Mouse (Mus musculus) limb, embryonic 10.5 days (tissue): ENCODE data around the gene Stxbp6. TPM values are rescaled to one million over a fixed set of nuclear protein-coding genes. Genes with fewer than 3 reads are reported as not detected.
"Not testable (repeated sequence)": the region's sequence is repeated elsewhere in the genome, so short reads cannot be mapped to it uniquely, and the experiment has no call there.

ENCODE experiments used
- DNase-seq: peaks from one replicate; pipeline ENCODE4 v3.0.0-alpha.2; 2017; ENCODE audit warnings: low spot score
- H3K27ac ChIP-seq: fragments of 300-500 bp; sonication (generic); 2 replicates; pipeline ENCODE4 v1.5.1; 2016; ENCODE audit warnings: mild to moderate bottlenecking
- H3K27me3 ChIP-seq: fragments of 300-500 bp; sonication (generic); 2 replicates; pipeline ENCODE4 v1.6.1; 2016; ENCODE audit warnings: low read depth, mild to moderate bottlenecking; ENCODE audit not compliant: poor library complexity, severe bottlenecking
- H3K36me3 ChIP-seq: fragments of 300-500 bp; sonication (generic); 2 replicates; pipeline ENCODE4 v1.6.1; 2016; ENCODE audit warnings: mild to moderate bottlenecking, moderate library complexity
- H3K4me1 ChIP-seq: fragments of 300-500 bp; sonication (generic); 2 replicates; pipeline ENCODE4 v1.6.1; 2016
- H3K4me3 ChIP-seq: fragments of 300-500 bp; sonication (generic); 2 replicates; pipeline ENCODE4 v1.5.1; 2016; ENCODE audit warnings: mild to moderate bottlenecking, moderate library complexity
- H3K9me3 ChIP-seq: fragments of 300-500 bp; sonication (generic); replicated peaks from 2 replicates; pipeline ENCODE4 v1.6.1; 2016; ENCODE audit warnings: mild to moderate bottlenecking
- WGBS: fragments of 180-500 bp; shearing (Covaris S2); methylation state at CpG from one replicate; pipeline ENCODE4 v1.1.7; 2016; 5-methylcytosine and 5-hydroxymethylcytosine counted together
- polyA plus RNA-seq: library from polyadenylated mRNA; unstranded; fragments of >200 nt; fragmentation: Nextera tagmentation; extraction: Ambion mirVana; gene quantifications from 2 replicates; pipeline ENCODE4 v1.2.1, GENCODE M21; 2016

The Stxbp6 gene
- 12.5 and 12.8 TPM in 2 replicates for polyA plus RNA-seq

- peaks cover 15% of the 10 kb centered on the region; the same call in 1 of the 2 replicates for H3K27me3 ChIP-seq
- H3K4me1 ChIP-seq, result peaks cover 24% of the 10 kb centered on the region
- 2% methylated on average over 20 of the region's 20 CpGs for WGBS
- no peaks in the 10 kb centered on the region for H3K36me3 ChIP-seq
- H3K27ac ChIP-seq, result peak within 1 kb of the TSS; percentile 95
- H3K4me3 ChIP-seq, result peak within 1 kb of the TSS; percentile 81
- no peaks in the 10 kb centered on the region for H3K9me3 ChIP-seq
- peak; percentile 50 for DNase-seq
Measured at GRCm38 (mm10) chr12:45074611-45075342, at the start of gene Stxbp6. Gene Stxbp6 (minus strand): TSS chr12:45074709.

- H3K9me3 ChIP-seq, H3K27me3 ChIP-seq, H3K27ac ChIP-seq, H3K4me1 ChIP-seq, H3K4me3 ChIP-seq, DNase-seq, H3K36me3 ChIP-seq: not testable (repeated sequence)
- WGBS, result 77% methylated on average over 2 of the region's 2 CpGs
Measured at GRCm38 (mm10) chr12:45102954-45103353, 28.4 kb upstream of the Stxbp6 start.

- Histone ChIP-seq H3K36me3 (no peaks in the 10 kb centered on the region), H3K4me1 (no peaks in the 10 kb centered on the region), H3K27me3 (no peaks in the 10 kb centered on the region), H3K9me3 (no peaks in the 10 kb centered on the region), H3K27ac (no peak overlapping the region), H3K4me3 (no peak overlapping the region)
- DNase-seq, result no peak
- WGBS, result 85% methylated on average over 2 of the region's 2 CpGs
Measured at GRCm38 (mm10) chr12:45093732-45094131, 19.2 kb upstream of the Stxbp6 start.

- DNase-seq, result no peak
- Histone ChIP-seq H3K4me1 (no peaks in the 10 kb centered on the region), H3K36me3 (no peaks in the 10 kb centered on the region), H3K27ac (no peak overlapping the region), H3K4me3 (no peak overlapping the region), H3K27me3 (no peaks in the 10 kb centered on the region), H3K9me3 (no peaks in the 10 kb centered on the region)
- WGBS, result 78% methylated on average over 3 of the region's 3 CpGs
Measured at GRCm38 (mm10) chr12:45092444-45092843, 17.9 kb upstream of the Stxbp6 start.

GRCm38 (mm10) chr12:45083145-45083475, 8.6 kb upstream of the Stxbp6 start:
- Histone ChIP-seq H3K36me3 (no peaks in the 10 kb centered on the region), H3K4me3 (no peak overlapping the region), H3K27me3 (no peaks in the 10 kb centered on the region), H3K9me3 (no peaks in the 10 kb centered on the region), H3K4me1 (no peaks in the 10 kb centered on the region), H3K27ac (no peak overlapping the region)
- WGBS, result 71% methylated on average over 1 of the region's 1 CpGs
- no peak for DNase-seq

- 83% methylated on average over 4 of the region's 4 CpGs for WGBS
- H3K9me3 ChIP-seq, result no peaks in the 10 kb centered on the region
Measured at GRCm38 (mm10) chr12:45082379-45083144, 8.1 kb upstream of the Stxbp6 start.

GRCm38 (mm10) chr12:45081617-45082016, 7.1 kb upstream of the Stxbp6 start:
- WGBS, result 76% methylated on average over 1 of the region's 1 CpGs
- DNase-seq, result no peak
- Histone ChIP-seq H3K36me3 (no peaks in the 10 kb centered on the region), H3K4me1 (no peaks in the 10 kb centered on the region), H3K27me3 (no peaks in the 10 kb centered on the region), H3K9me3 (no peaks in the 10 kb centered on the region), H3K4me3 (no peak overlapping the region), H3K27ac (no peak overlapping the region)

More at GRCm38 (mm10) chr12:45082379-45083144, 8.1 kb upstream of the Stxbp6 start:
- no peaks in the 10 kb centered on the region for H3K36me3 ChIP-seq
- DNase-seq, result no peak
- no peaks in the 10 kb centered on the region for H3K4me1 ChIP-seq
- H3K4me3 ChIP-seq, result no peak overlapping the region
- H3K27me3 ChIP-seq, result no peaks in the 10 kb centered on the region
- H3K27ac ChIP-seq, result no peak overlapping the region

- Histone ChIP-seq H3K4me1 (no peaks in the 10 kb centered on the region), H3K27ac (no peak overlapping the region), H3K27me3 (peaks cover 2% of the 10 kb centered on the region; the same call in 1 of the 2 replicates), H3K4me3 (no peak overlapping the region), H3K36me3 (no peaks in the 10 kb centered on the region), H3K9me3 (no peaks in the 10 kb centered on the region)
- WGBS, result 58% methylated on average over 5 of the region's 5 CpGs
- no peak for DNase-seq
Measured at GRCm38 (mm10) chr12:45080753-45081122, 6.2 kb upstream of the Stxbp6 start.

- no peak for DNase-seq
- Histone ChIP-seq H3K4me3 (no peak overlapping the region), H3K27ac (no peak overlapping the region), H3K27me3 (peaks cover 6% of the 10 kb centered on the region; the same call in 1 of the 2 replicates), H3K36me3 (no peaks in the 10 kb centered on the region), H3K9me3 (no peaks in the 10 kb centered on the region), H3K4me1 (peaks cover 2% of the 10 kb centered on the region)
- 71% methylated on average over 5 of the region's 5 CpGs for WGBS
Measured at GRCm38 (mm10) chr12:45080036-45080752, 5.7 kb upstream of the Stxbp6 start.

GRCm38 (mm10) chr12:45075631-45076030, 1.1 kb upstream of the Stxbp6 start:
- peaks cover 17% of the 10 kb centered on the region for H3K4me1 ChIP-seq
- no peak for DNase-seq
- whole genome bisulfite sequencing, result 76% methylated on average over 11 of the region's 11 CpGs
- H3K9me3 ChIP-seq, result no peaks in the 10 kb centered on the region
- H3K4me3 ChIP-seq, result peak overlapping the region; percentile 81; the same call in 1 of the 2 replicates
- H3K27ac ChIP-seq, result no peak overlapping the region
- H3K27me3 ChIP-seq, result peaks cover 15% of the 10 kb centered on the region; the same call in 1 of the 2 replicates
- H3K36me3 ChIP-seq, result no peaks in the 10 kb centered on the region

GRCm38 (mm10) chr12:45074042-45074601, 387 bp downstream of the Stxbp6 start:
- H3K27me3 ChIP-seq, result peaks cover 15% of the 10 kb centered on the region; the same call in 1 of the 2 replicates
- peak overlapping the region; percentile 81 for H3K4me3 ChIP-seq
- peak; percentile 83 for DNase-seq
- H3K27ac ChIP-seq, result peak overlapping the region; percentile 95
- H3K36me3 ChIP-seq, result no peaks in the 10 kb centered on the region
- H3K4me1 ChIP-seq, result peaks cover 24% of the 10 kb centered on the region
- WGBS, result under 1% methylated on average over 51 of the region's 62 CpGs
- H3K9me3 ChIP-seq, result no peaks in the 10 kb centered on the region

- Histone ChIP-seq H3K27ac (peak overlapping the region; percentile 95), H3K4me3 (peak overlapping the region; percentile 81), H3K4me1 (peaks cover 29% of the 10 kb centered on the region), H3K9me3 (no peaks in the 10 kb centered on the region), H3K36me3 (no peaks in the 10 kb centered on the region), H3K27me3 (peaks cover 15% of the 10 kb centered on the region; the same call in 1 of the 2 replicates)
- WGBS, result under 1% methylated on average over 28 of the region's 28 CpGs
- DNase-seq, result no peak
Measured at GRCm38 (mm10) chr12:45073331-45074041, 1.0 kb downstream of the Stxbp6 start.
